Mouse (Mus musculus) forebrain, embryonic 12.5 days (tissue): Measurements from ENCODE around the gene Trappc5. TPM values are rescaled to one million over a fixed set of nuclear protein-coding genes. Genes with fewer than 3 reads are reported as not detected.

ENCODE experiments used
- ATAC-seq: fragments of 200-750 bp; cut with Nextera tagmentation; 2 replicates; pipeline ENCODE4 v1.8.0; 2017; ENCODE audit warnings: moderate TSS enrichment; ENCODE audit not compliant: low FRiP score
- H3K27ac ChIP-seq: fragments of 300-500 bp; sonication (generic); 2 replicates; pipeline ENCODE4 v1.5.1; 2016; ENCODE audit warnings: mild to moderate bottlenecking
- H3K27me3 ChIP-seq: fragments of 300-500 bp; sonication (generic); 2 replicates; pipeline ENCODE4 v1.6.1; 2016; ENCODE audit warnings: mild to moderate bottlenecking
- H3K36me3 ChIP-seq: fragments of 300-500 bp; sonication (generic); replicated peaks from 2 replicates; pipeline ENCODE4 v1.6.1; 2016; ENCODE audit warnings: mild to moderate bottlenecking
- H3K4me1 ChIP-seq: fragments of 300-500 bp; sonication (generic); 2 replicates; pipeline ENCODE4 v1.6.1; 2016
- H3K4me2 ChIP-seq: fragments of 300-500 bp; sonication (generic); 2 replicates; pipeline ENCODE4 v1.6.1; 2016; ENCODE audit warnings: mild to moderate bottlenecking, moderate library complexity
- H3K4me3 ChIP-seq: fragments of 300-500 bp; sonication (generic); replicated peaks from 2 replicates; pipeline ENCODE4 v1.5.1; 2016; ENCODE audit warnings: mild to moderate bottlenecking
- H3K9ac ChIP-seq: fragments of 300-500 bp; sonication (generic); 2 replicates; pipeline ENCODE4 v1.6.1; 2016; ENCODE audit warnings: mild to moderate bottlenecking
- H3K9me3 ChIP-seq: fragments of 300-500 bp; sonication (generic); 2 replicates; pipeline ENCODE4 v1.6.1; 2016
- WGBS: fragments of 180-500 bp; shearing (Covaris S2); methylation state at CpG from one replicate; pipeline ENCODE4 v1.1.7; 2016; 5-methylcytosine and 5-hydroxymethylcytosine counted together
- polyA plus RNA-seq: library from polyadenylated mRNA; unstranded; fragments of >200 nt; fragmentation: Nextera tagmentation; extraction: Ambion mirVana; gene quantifications from 2 replicates; pipeline ENCODE4 v1.2.1, GENCODE M21; 2016

The Trappc5 gene
- polyA plus RNA-seq = 44.6 and 44.8 TPM in 2 replicates

DNA sequence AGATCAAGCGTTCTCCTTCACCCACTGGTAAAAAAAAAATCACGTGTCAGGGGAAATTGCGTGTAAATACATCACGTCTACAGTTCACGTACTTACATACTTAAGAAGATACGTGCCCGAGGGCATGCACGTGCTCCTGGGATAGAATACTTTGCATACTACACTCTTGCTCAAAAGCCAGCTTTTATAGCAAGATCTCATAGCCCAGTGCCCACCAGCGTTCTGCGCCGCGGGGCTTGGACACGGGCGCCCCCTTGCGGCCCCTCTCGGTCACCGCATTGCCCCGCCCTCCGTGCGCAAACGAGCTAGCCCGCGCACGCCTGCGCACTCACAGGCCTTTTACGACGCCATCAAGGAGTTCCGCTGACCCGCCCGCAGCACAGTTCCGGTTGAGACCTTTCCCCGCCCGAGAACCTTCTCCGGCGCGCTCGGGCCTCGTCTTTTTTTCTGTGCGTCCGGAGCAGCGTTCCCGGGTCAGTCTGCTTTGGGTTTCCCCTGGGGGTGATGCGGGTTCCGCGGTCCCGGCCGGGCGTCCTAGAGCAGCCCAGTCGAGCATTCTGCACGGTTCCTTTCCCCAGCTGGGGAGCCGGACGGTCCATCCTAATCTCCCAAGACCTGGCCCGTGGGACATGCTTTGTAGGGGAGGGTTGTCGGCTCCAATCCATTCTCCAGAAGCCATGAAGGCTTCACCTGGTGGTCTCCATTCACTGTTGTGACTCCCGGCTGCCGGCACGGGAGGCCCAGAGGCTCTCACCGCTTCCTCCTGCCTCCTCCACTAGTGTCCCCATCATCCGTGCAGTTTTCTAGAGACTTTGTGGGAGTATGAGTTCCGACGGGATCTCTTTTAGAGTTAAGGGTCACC, at the start of gene Trappc5:
TSS of gene Trappc5 (plus strand) at position 169 of the 862 bp plus-strand sequence.
- WGBS = 1% methylated on average over 61 of the region's 61 CpGs
- Histone ChIP-seq H3K27me3 (no peaks in the 10 kb centered on the region), H3K9ac (peak within 1 kb of the TSS; percentile 83), H3K27ac (peak within 1 kb of the TSS; percentile 85), H3K9me3 (no peaks in the 10 kb centered on the region), H3K4me1 (peaks cover 23% of the 10 kb centered on the region), H3K36me3 (peaks cover 29% of the 10 kb centered on the region), H3K4me2 (peak within 1 kb of the TSS; percentile 88), H3K4me3 (peak within 1 kb of the TSS; percentile 88)
- peak; percentile 81 for ATAC-seq

DNA sequence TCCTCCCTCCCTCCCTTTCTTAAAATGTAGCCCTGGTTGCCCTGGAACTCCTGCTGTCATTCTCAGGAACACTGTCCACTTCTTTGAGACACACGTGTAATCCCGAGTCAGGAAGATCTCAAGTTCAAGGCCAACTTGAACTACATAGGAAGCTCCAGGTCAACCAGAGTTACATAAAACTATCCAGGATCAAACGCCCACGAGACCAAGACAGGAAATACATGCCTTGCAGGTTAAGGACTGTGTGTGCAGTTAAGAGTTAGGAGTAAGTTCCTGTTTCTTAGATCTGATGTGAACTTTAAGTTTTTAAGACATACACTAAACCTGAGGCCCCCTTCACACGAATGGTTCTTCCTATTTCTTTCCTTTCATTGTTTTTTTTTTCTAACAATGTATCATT, 49.1 kb upstream of the Trappc5 start:
- Histone ChIP-seq H3K4me3 (no peak overlapping the region), H3K36me3 (no peaks in the 10 kb centered on the region), H3K4me2 (no peak overlapping the region), H3K9me3 (no peaks in the 10 kb centered on the region), H3K27ac (no peak overlapping the region), H3K27me3 (peaks cover 20% of the 10 kb centered on the region), H3K9ac (no peak overlapping the region), H3K4me1 (peaks cover 15% of the 10 kb centered on the region)
- WGBS = 68% methylated on average over 5 of the region's 5 CpGs
- no peak for ATAC-seq

DNA sequence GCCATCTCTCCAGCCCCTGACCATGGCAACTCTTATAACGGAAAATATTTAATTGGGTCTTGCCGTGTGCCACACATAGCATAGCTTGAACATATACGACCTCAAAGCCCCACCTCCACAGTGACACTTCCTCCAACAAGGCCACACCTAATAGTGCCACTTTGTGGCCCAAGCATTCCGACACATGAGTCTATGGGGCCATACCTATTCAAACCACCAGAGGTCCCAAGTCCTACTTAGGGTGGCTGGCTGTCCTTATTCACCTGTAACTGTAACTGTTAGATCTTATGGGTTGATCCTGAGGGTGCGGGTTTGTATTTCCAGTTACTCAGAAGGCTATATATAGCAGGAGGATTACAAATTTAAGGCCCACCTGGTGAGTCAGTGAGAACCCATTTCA, 48.1 kb upstream of the Trappc5 start:
- 0 out of 2 replicates have a peak, but pooled peaks have one; percentile 37 for ATAC-seq
- Histone ChIP-seq H3K9me3 (no peaks in the 10 kb centered on the region), H3K27ac (no peak overlapping the region), H3K4me1 (peaks cover 9% of the 10 kb centered on the region), H3K4me2 (no peak overlapping the region), H3K36me3 (no peaks in the 10 kb centered on the region), H3K9ac (no peak overlapping the region), H3K27me3 (peaks cover 20% of the 10 kb centered on the region), H3K4me3 (no peak overlapping the region)
- 36% methylated on average over 5 of the region's 5 CpGs for WGBS

GRCm38 (mm10) chr8:3630647-3631477, 45.2 kb upstream of the Trappc5 start, which contains the start of gene Stxbp2:
Gene Stxbp2, plus strand, starts transcription at chr8:3630955.
- peak within 1 kb of the TSS; percentile 77 for H3K4me2 ChIP-seq
- H3K9me3 ChIP-seq = no peaks in the 10 kb centered on the region
- peaks cover 20% of the 10 kb centered on the region for H3K27me3 ChIP-seq
- H3K36me3 ChIP-seq = no peaks in the 10 kb centered on the region
- H3K4me3 ChIP-seq = peak within 1 kb of the TSS; percentile 57
- H3K27ac ChIP-seq = no peak within 1 kb of the TSS
- ATAC-seq = peak; percentile 88
- 7% methylated on average over 47 of the region's 47 CpGs for WGBS
- peak within 1 kb of the TSS; percentile 56 for H3K9ac ChIP-seq
- peaks cover 9% of the 10 kb centered on the region for H3K4me1 ChIP-seq

DNA sequence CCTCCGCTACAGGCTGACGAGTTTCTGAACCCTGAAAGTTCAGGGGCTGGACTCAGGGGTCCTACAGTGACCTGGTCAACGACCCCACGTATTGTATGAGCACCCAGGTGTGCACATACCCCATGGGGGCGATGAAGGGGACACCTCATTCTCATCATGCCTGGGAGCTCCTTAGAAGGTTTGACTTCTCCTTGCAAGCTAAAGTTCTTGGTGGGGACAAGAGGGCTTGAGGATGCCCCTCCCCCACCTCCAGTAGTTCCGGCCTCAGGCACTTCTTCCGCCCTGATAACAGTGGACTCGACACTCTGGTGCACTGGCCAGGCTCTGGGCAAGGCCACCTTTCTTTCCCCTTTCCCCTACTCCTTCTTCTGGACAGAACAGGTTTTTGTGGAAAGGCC, 44.6 kb upstream of the Trappc5 start:
- peak overlapping the region; percentile 57 for H3K4me3 ChIP-seq
- no peaks in the 10 kb centered on the region for H3K9me3 ChIP-seq
- H3K27ac ChIP-seq = no peak overlapping the region
- H3K9ac ChIP-seq = peak overlapping the region; percentile 56; the same call in 1 of the 2 replicates
- no peaks in the 10 kb centered on the region for H3K36me3 ChIP-seq
- peaks cover 20% of the 10 kb centered on the region for H3K27me3 ChIP-seq
- WGBS = 25% methylated on average over 8 of the region's 8 CpGs
- ATAC-seq = peak; percentile 15; the same call in 1 of the 2 replicates
- H3K4me1 ChIP-seq = peaks cover 9% of the 10 kb centered on the region
- peak overlapping the region; percentile 77 for H3K4me2 ChIP-seq

DNA sequence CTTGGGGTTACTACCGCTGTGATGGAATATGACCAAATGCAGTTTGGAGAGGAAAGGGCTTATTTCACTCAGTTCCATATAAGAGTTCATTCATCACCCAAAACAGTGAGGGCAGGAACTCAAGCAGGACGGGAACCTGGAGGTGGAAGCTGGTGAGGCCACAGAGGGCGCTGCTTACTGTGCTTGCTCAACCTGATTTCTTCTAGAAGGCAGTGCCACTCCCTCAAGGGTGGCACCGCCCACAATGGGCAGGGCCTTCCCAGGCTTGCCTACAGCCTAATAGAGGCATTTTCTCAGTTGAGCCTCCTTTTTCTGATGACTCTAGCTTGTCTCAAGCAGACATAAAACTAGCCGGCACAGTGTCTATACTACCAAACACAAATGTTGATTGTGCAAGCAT, 30.3 kb upstream of the Trappc5 start:
- no peak for ATAC-seq
- Histone ChIP-seq H3K4me2 (no peak overlapping the region), H3K36me3 (no peaks in the 10 kb centered on the region), H3K9ac (no peak overlapping the region), H3K27ac (no peak overlapping the region), H3K4me1 (no peaks in the 10 kb centered on the region), H3K27me3 (no peaks in the 10 kb centered on the region), H3K9me3 (no peaks in the 10 kb centered on the region), H3K4me3 (no peak overlapping the region)
- 31% methylated on average over 5 of the region's 5 CpGs for WGBS

DNA sequence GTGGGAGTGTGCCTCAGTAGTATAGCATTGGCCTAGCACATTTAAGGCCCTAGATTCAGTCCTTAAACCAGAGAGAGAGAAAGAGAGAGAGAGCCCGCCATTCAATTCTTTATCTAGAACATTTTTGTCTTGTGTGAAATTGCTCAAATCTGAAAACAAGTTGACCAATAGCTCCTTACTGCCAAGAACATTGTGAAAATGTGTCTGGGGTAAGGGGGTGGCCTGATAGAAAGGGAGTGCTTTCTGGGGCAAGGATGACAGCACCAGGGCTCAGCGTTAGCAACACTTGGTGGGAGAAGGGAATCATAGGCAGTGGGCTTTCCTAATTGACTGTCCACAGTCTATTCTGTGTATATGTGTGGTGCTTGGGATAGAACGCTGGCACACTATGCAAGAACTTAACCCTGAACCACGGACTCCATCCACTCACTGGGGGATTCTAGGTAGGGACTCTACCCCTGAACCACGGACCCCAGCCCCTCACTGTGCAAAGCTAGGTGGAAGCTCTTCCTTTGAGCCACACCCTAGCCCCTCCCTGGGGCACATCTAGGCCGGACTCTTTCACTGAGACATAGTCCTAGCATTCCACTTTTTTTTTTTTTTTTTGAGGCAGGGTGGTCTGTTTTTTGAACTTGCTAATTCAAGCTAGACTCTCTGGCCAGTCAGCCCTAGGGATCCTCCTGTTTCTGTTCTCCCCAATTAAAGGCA, 29.1 kb upstream of the Trappc5 start:
- ATAC-seq = no peak
- Histone ChIP-seq H3K4me3 (no peak overlapping the region), H3K27ac (no peak overlapping the region), H3K4me2 (no peak overlapping the region), H3K4me1 (no peaks in the 10 kb centered on the region), H3K9me3 (no peaks in the 10 kb centered on the region), H3K27me3 (no peaks in the 10 kb centered on the region), H3K9ac (no peak overlapping the region), H3K36me3 (no peaks in the 10 kb centered on the region)
- 83% methylated on average over 6 of the region's 6 CpGs for WGBS

DNA sequence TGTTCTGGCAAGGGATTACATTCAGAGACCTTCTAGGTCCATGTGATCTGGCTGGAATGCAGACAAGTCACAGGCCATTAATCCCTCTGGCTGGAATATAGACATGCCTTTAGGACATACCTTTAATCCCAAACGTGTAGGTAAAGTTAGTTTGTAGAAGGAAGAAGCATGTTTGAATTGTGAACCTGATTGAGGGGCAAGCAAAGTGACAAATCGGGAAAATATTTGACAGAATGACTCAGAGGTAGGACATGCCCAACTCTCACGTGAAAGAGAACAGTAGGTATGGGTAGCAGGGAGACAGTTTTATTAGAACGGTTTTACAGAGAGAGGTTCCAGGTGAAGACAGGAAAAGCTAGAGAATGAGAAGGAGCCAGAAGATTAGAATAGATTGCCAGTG, 28.5 kb upstream of the Trappc5 start:
- H3K36me3 ChIP-seq = no peaks in the 10 kb centered on the region
- H3K4me2 ChIP-seq = no peak overlapping the region
- no peak overlapping the region for H3K27ac ChIP-seq
- H3K9me3 ChIP-seq = no peaks in the 10 kb centered on the region
- no peaks in the 10 kb centered on the region for H3K27me3 ChIP-seq
- H3K4me1 ChIP-seq = no peaks in the 10 kb centered on the region
- H3K4me3 ChIP-seq = no peak overlapping the region
- ATAC-seq = no peak
- WGBS = 79% methylated on average over 4 of the region's 4 CpGs
- no peak overlapping the region for H3K9ac ChIP-seq

DNA sequence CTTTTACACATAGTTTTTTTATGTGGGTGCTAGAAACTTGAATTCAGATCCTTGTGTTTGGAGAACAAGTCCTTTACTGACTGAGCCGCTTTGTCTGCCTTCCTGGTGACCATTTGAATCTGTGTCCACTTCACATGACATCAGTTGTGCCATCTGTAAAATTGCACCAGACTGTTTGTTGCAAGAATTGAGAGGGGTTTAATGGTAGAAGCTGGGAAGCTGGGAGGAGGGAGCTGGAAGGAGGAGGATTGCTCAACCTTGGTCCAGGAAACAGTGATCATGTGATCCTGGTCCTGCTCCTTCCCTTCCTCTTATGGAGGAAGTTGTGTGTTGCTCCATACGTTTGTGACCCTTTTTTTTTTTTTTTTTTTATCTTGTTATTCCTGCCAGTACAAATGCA, 27.8 kb upstream of the Trappc5 start:
- H3K36me3 ChIP-seq = no peaks in the 10 kb centered on the region
- WGBS = 73% methylated on average over 2 of the region's 2 CpGs
- no peak overlapping the region for H3K27ac ChIP-seq
- no peak for ATAC-seq
- no peak overlapping the region for H3K4me3 ChIP-seq
- H3K4me2 ChIP-seq = no peak overlapping the region
- H3K4me1 ChIP-seq = no peaks in the 10 kb centered on the region
- no peak overlapping the region for H3K9ac ChIP-seq
- no peaks in the 10 kb centered on the region for H3K27me3 ChIP-seq
- no peaks in the 10 kb centered on the region for H3K9me3 ChIP-seq

GRCm38 (mm10) chr8:3648990-3649389, 27.1 kb upstream of the Trappc5 start:
- ATAC-seq = no peak
- H3K4me3 ChIP-seq = no peak overlapping the region
- no peak overlapping the region for H3K9ac ChIP-seq
- no peak overlapping the region for H3K4me2 ChIP-seq
- H3K27ac ChIP-seq = no peak overlapping the region
- WGBS = 35% methylated on average over 1 of the region's 1 CpGs
- H3K36me3 ChIP-seq = no peaks in the 10 kb centered on the region
- no peaks in the 10 kb centered on the region for H3K9me3 ChIP-seq
- no peaks in the 10 kb centered on the region for H3K4me1 ChIP-seq
- no peaks in the 10 kb centered on the region for H3K27me3 ChIP-seq

- no peak overlapping the region for H3K4me2 ChIP-seq
- H3K4me3 ChIP-seq = no peak overlapping the region
- no peak overlapping the region for H3K9ac ChIP-seq
- H3K4me1 ChIP-seq = peaks cover 10% of the 10 kb centered on the region
- WGBS = 71% methylated on average over 3 of the region's 3 CpGs
- H3K27ac ChIP-seq = no peak overlapping the region
- no peaks in the 10 kb centered on the region for H3K36me3 ChIP-seq
- H3K9me3 ChIP-seq = no peaks in the 10 kb centered on the region
- no peak for ATAC-seq
- no peaks in the 10 kb centered on the region for H3K27me3 ChIP-seq
Measured at GRCm38 (mm10) chr8:3652845-3653244, 23.3 kb upstream of the Trappc5 start.
